Mouse (Mus musculus) c-Kit-positive CD71-positive TER-119-positive erythroid progenitor cells, embryonic 14.5 days (primary cell): ENCODE measurements around the gene Irak4.

Source experiments
- DNase-seq: peaks from one replicate; pipeline ENCODE4 v3.0.0-alpha.2; 2013; ENCODE audit warnings: low spot score

The Irak4 gene

GRCm38 (mm10) chr15:94628830-94629601 lies 85.6 kb downstream of the Irak4 start, which contains the start of gene Tmem117:
Gene Tmem117 (plus strand): TSS chr15:94629232.
- DNase-seq, result no peak

GRCm38 (mm10) chr15:94630553-94630952 lies 87.1 kb downstream of the Irak4 start:
- DNase-seq, result no peak
